ENCODE assay signal across 35 mouse cellular contexts in genomic region chr19:11486599-11486998, GRCm38 (mm10). TPM values are rescaled to one million over a fixed set of nuclear protein-coding genes. Genes with fewer than 3 reads are reported as not detected.
DNase-seq lines count a peak whose midpoint lies in the region; ATAC-seq and TF ChIP-seq lines count a peak whose summit lies in the region.
"Had no signal": no experiment of that assay in that cellular context is flagged by ENCODE, and none has a peak within 500 bp of the region (broad histone marks: within the 10 kb centered on the region; RNA-seq: fewer than 3 reads in every experiment).

No protein-coding gene starts in this region.

- no peak for ATAC-seq in megakaryocyte, adult 5-6 weeks (ENCODE audit: poor library complexity, severe bottlenecking)
- no peak for ATAC-seq in midbrain, embryonic 15.5 days (replicated peaks)
- ATAC-seq: forebrain, embryonic 14.5 days; forebrain, postnatal 0 days; hindbrain, postnatal 0 days; Patski had no signal

- no peak for DNase-seq in layer of hippocampus, adult 2 months (ENCODE audit: low spot score in 2 of 2)
- DNase-seq in layer of hippocampus, adult 11-12 months (ENCODE audit: low spot score), result no peak
- DNase-seq in CD4-positive helper T cell, adult 2 months (ENCODE audit: low read depth, low spot score), result peak; percentile 69
- peak; percentile 39 for DNase-seq in splenic B cell, adult 2 months (ENCODE audit: low read depth, low spot score)
- DNase-seq: adrenal gland, adult 2 months; adrenal gland, postnatal 14 days; cerebellum, adult 11-12 months; cerebellum, adult 9-11 months; cerebellum, postnatal 25 days; forebrain, postnatal 0 days; gastrocnemius, adult 2 months; gastrocnemius, postnatal 14 days; heart, adult 18-20 months; heart, postnatal 14 days; heart, postnatal 4 days had no signal

- 65% methylated on average over 1 of the region's 1 CpGs for WGBS in bone marrow, adult 2 months
- 83% methylated on average over 1 of the region's 1 CpGs for WGBS in midbrain, embryonic 15.5 days

- H3K27me3 ChIP-seq in splenic B cell, adult 2 months (ENCODE audit: control insufficient read depth, insufficient read depth, low read length, poor library complexity, severe bottlenecking), result no peaks in the 10 kb centered on the region
- H3K27me3 ChIP-seq in midbrain, embryonic 15.5 days (replicated peaks), result no peaks in the 10 kb centered on the region
- H3K27me3 ChIP-seq: CH12.LX; embryonic facial prominence, embryonic 12.5 days; embryonic facial prominence, embryonic 15.5 days; heart, embryonic 13.5 days had no signal

- H3K9me3 ChIP-seq in midbrain, embryonic 15.5 days, result no peaks in the 10 kb centered on the region
- H3K9me3 ChIP-seq: embryonic facial prominence, embryonic 12.5 days; embryonic facial prominence, embryonic 15.5 days; G1E; heart, embryonic 13.5 days had no signal

- no peak overlapping the region for H3K4me3 ChIP-seq in layer of hippocampus, adult 2 months
- no peak overlapping the region for H3K4me3 ChIP-seq in bone marrow, adult 2 months (replicated peaks; ENCODE audit: control insufficient read depth, low read depth, low read length)
- no peak overlapping the region for H3K4me3 ChIP-seq in midbrain, embryonic 15.5 days
- H3K4me3 ChIP-seq: embryonic facial prominence, embryonic 12.5 days; embryonic facial prominence, embryonic 15.5 days; gastrocnemius, adult 2 months; heart, embryonic 13.5 days had no signal

- peak overlapping the region; percentile 89 for H3K27ac ChIP-seq in layer of hippocampus, adult 2 months
- peak overlapping the region; percentile 15; the same call in 1 of the 2 replicates for H3K27ac ChIP-seq in bone marrow, adult 2 months (ENCODE audit: control insufficient read depth, insufficient read depth, low read depth, low read length, poor library complexity)
- H3K27ac ChIP-seq in midbrain, embryonic 15.5 days, result no peak overlapping the region
- H3K27ac ChIP-seq: embryonic facial prominence, embryonic 12.5 days; embryonic facial prominence, embryonic 15.5 days; gastrocnemius, adult 2 months; heart, embryonic 13.5 days; hindbrain, embryonic 14.5 days; hindbrain, postnatal 0 days had no signal

- no peak for TF ChIP-seq POLR2A in bone marrow, adult 2 months (IDR thresholded peaks at IDR 0.05; ENCODE audit: borderline replicate concordance, control insufficient read depth, low read depth, low read length)

- no peak overlapping the region for H3K9ac ChIP-seq in midbrain, embryonic 15.5 days
- H3K9ac ChIP-seq: embryonic facial prominence, embryonic 12.5 days; embryonic facial prominence, embryonic 15.5 days; forebrain, postnatal 0 days; heart, embryonic 13.5 days; hindbrain, embryonic 14.5 days had no signal

- H3K4me1 ChIP-seq in bone marrow, adult 2 months (ENCODE audit: control insufficient read depth, insufficient read depth, low read length), result peaks cover 2% of the 10 kb centered on the region
- no peaks in the 10 kb centered on the region for H3K4me1 ChIP-seq in midbrain, embryonic 15.5 days
- H3K4me1 ChIP-seq: embryonic facial prominence, embryonic 12.5 days; embryonic facial prominence, embryonic 15.5 days; heart, embryonic 13.5 days had no signal

- H3K4me2 ChIP-seq in midbrain, embryonic 15.5 days, result no peak overlapping the region
- H3K4me2 ChIP-seq: embryonic facial prominence, embryonic 12.5 days; embryonic facial prominence, embryonic 15.5 days; heart, embryonic 13.5 days; hindbrain, embryonic 14.5 days had no signal

- TF ChIP-seq CTCF in layer of hippocampus, adult 2 months (conservative IDR thresholded peaks at IDR 0.05), result no peak
- TF ChIP-seq CTCF in bone marrow, adult 2 months (IDR thresholded peaks at IDR 0.05; ENCODE audit: control insufficient read depth, insufficient read depth, low read length), result no peak

- H3K36me3 ChIP-seq in splenic B cell, adult 2 months (ENCODE audit: control insufficient read depth, insufficient read depth, low read length, poor library complexity, severe bottlenecking), result no peaks in the 10 kb centered on the region
- H3K36me3 ChIP-seq in midbrain, embryonic 15.5 days (replicated peaks), result no peaks in the 10 kb centered on the region
- H3K36me3 ChIP-seq: embryonic facial prominence, embryonic 12.5 days; embryonic facial prominence, embryonic 15.5 days; G1E; heart, embryonic 13.5 days had no signal

RNA-seq across cellular contexts. Expression of gene Gm8369, which starts 0.9 kb away (rescaled TPM):
- under 1 TPM; 0.36 to 0.83 TPM for total RNA-seq in layer of hippocampus, adult 2 months (2021)
- polyA plus RNA-seq in bone marrow, adult 2 months (2011; ENCODE audit: insufficient read depth, insufficient read length, low replicate concordance, missing spikeins), result 2.4 and 11.9 TPM in 2 replicates
- total RNA-seq in megakaryocyte, adult 5-6 weeks (2015), result 16.9 and 21.9 TPM in 2 replicates
- 10.4 and 12.3 TPM in 2 replicates for total RNA-seq in megakaryocyte, adult 5-6 weeks (2017)
- not detected in 2 replicates for polyA plus RNA-seq in midbrain, embryonic 15.5 days (2015; fragmentation: Nextera tagmentation; extraction: Ambion mirVana)
- total RNA-seq: adrenal gland, adult 2 months; adrenal gland, postnatal 4 days; forebrain, postnatal 0 days; gastrocnemius, adult 2 months; heart, postnatal 4 days; hindbrain, postnatal 0 days had no signal
- polyA plus RNA-seq: adrenal gland, adult 2 months; brain, embryonic 14.5 days; embryonic facial prominence, embryonic 12.5 days; forebrain, embryonic 11.5 days; forebrain, embryonic 14.5 days; G1E; heart, embryonic 13.5 days; heart, embryonic 16.5 days; hindbrain, embryonic 11.5 days; hindbrain, embryonic 14.5 days; hindbrain, postnatal 0 days; intestine, embryonic 14.5 days; Patski had no signal

RNA-seq across cellular contexts. Expression of gene Ms4a6c, which starts 17.4 kb away (rescaled TPM):
- total RNA-seq in layer of hippocampus, adult 2 months (2021), result under 1 TPM; 0.84 to 0.86 TPM
- polyA plus RNA-seq in bone marrow, adult 2 months (2011; ENCODE audit: insufficient read depth, insufficient read length, low replicate concordance, missing spikeins), result 9.2 and 36.3 TPM in 2 replicates
- 815 and 879 TPM in 2 replicates for total RNA-seq in megakaryocyte, adult 5-6 weeks (2015)
- total RNA-seq in megakaryocyte, adult 5-6 weeks (2017), result 614 and 767 TPM in 2 replicates
- polyA plus RNA-seq in midbrain, embryonic 15.5 days (2015; fragmentation: Nextera tagmentation; extraction: Ambion mirVana), result 2.2 and 2.5 TPM in 2 replicates
- polyA plus RNA-seq: Patski had no signal

RNA-seq across cellular contexts. Expression of gene Ms4a6b, which starts 29.7 kb away (rescaled TPM):
- total RNA-seq in layer of hippocampus, adult 2 months (2021), result 1 to 10 TPM; 1.2 to 1.4 TPM
- polyA plus RNA-seq in bone marrow, adult 2 months (2011; ENCODE audit: insufficient read depth, insufficient read length, low replicate concordance, missing spikeins), result 6.0 and 15.7 TPM in 2 replicates
- 242 and 270 TPM in 2 replicates for total RNA-seq in megakaryocyte, adult 5-6 weeks (2015)
- 138 and 141 TPM in 2 replicates for total RNA-seq in megakaryocyte, adult 5-6 weeks (2017)
- 2.5 and 2.7 TPM in 2 replicates for polyA plus RNA-seq in midbrain, embryonic 15.5 days (2015; fragmentation: Nextera tagmentation; extraction: Ambion mirVana)
- polyA plus RNA-seq: Patski had no signal

RNA-seq across cellular contexts. Expression of gene Ms4a4b, which starts 43.2 kb away (rescaled TPM):
- not detected for total RNA-seq in layer of hippocampus, adult 2 months (2021)
- polyA plus RNA-seq in bone marrow, adult 2 months (2011; ENCODE audit: insufficient read depth, insufficient read length, low replicate concordance, missing spikeins), result 2.3 and 9.6 TPM in 2 replicates
- 53.5 and 63.3 TPM in 2 replicates for total RNA-seq in megakaryocyte, adult 5-6 weeks (2015)
- total RNA-seq in megakaryocyte, adult 5-6 weeks (2017), result 17.0 and 32.8 TPM in 2 replicates
- polyA plus RNA-seq in midbrain, embryonic 15.5 days (2015; fragmentation: Nextera tagmentation; extraction: Ambion mirVana), result 0.25 TPM in 1 of 2 replicates, not detected in the other
- total RNA-seq: CH12.LX; forebrain, postnatal 0 days; gastrocnemius, adult 2 months; hindbrain, postnatal 0 days had no signal
- polyA plus RNA-seq: brain, embryonic 14.5 days; embryonic facial prominence, embryonic 12.5 days; embryonic facial prominence, embryonic 15.5 days; forebrain, embryonic 11.5 days; forebrain, embryonic 14.5 days; forebrain, postnatal 0 days; G1E; heart, embryonic 13.5 days; hindbrain, embryonic 11.5 days; hindbrain, embryonic 14.5 days; hindbrain, postnatal 0 days had no signal

RNA-seq across cellular contexts. Expression of gene Ms4a4d, which starts 50.0 kb away (rescaled TPM):
- total RNA-seq in layer of hippocampus, adult 2 months (2021), result not detected
- polyA plus RNA-seq in bone marrow, adult 2 months (2011; ENCODE audit: insufficient read depth, insufficient read length, low replicate concordance, missing spikeins), result 2.0 and 2.8 TPM in 2 replicates
- total RNA-seq in megakaryocyte, adult 5-6 weeks (2015), result 0.21 and 0.54 TPM in 2 replicates
- total RNA-seq in megakaryocyte, adult 5-6 weeks (2017), result 0.53 TPM in 1 of 2 replicates, not detected in the other
- not detected in 2 replicates for polyA plus RNA-seq in midbrain, embryonic 15.5 days (2015; fragmentation: Nextera tagmentation; extraction: Ambion mirVana)
- total RNA-seq: CH12.LX; common myeloid progenitor, adult 5-6 weeks; forebrain, postnatal 0 days; hindbrain, postnatal 0 days had no signal
- polyA plus RNA-seq: brain, embryonic 14.5 days; forebrain, embryonic 14.5 days; forebrain, postnatal 0 days; frontal cortex, adult 2 months; G1E; hindbrain, embryonic 14.5 days; hindbrain, postnatal 0 days had no signal

Comparison
In these comparisons a context has a peak if more than half of its experiments do, and no peak if none do; other contexts are left out.
1. DNase-seq: peak in CD4-positive helper T cell, adult 2 months (single experiment) and splenic B cell, adult 2 months (single experiment); none in layer of hippocampus, adult 2 months (0 of 2) and layer of hippocampus, adult 11-12 months (single experiment).
2. RNA of gene Gm8369, which starts 0.9 kb away (total RNA-seq): 10.4 to 21.9 TPM in megakaryocyte, adult 5-6 weeks; 0.36 to 0.83 TPM in layer of hippocampus, adult 2 months; every median in the first group is over 4 times any median in the second.
3. RNA of gene Ms4a6c, which starts 17.4 kb away (total RNA-seq): 614 to 879 TPM in megakaryocyte, adult 5-6 weeks; 0.84 to 0.86 TPM in layer of hippocampus, adult 2 months; every median in the first group is over 100 times any median in the second.
4. RNA of gene Ms4a6b, which starts 29.7 kb away (total RNA-seq): 138 to 270 TPM in megakaryocyte, adult 5-6 weeks; 1.2 to 1.4 TPM in layer of hippocampus, adult 2 months; every median in the first group is over 10 times any median in the second.